Mouse (Mus musculus) retina, postnatal 7 days (tissue): Measurements from ENCODE around the gene Ubqlnl.
A peak's percentile ranks its signal among the peaks of the same experiment; 100 is the strongest.

ENCODE experiments used
- DNase-seq: peaks from one replicate; pipeline ENCODE4 v3.0.0-alpha.2; 2012; ENCODE audit warnings: low read depth, low spot score

Ubqlnl gene

GRCm38 (mm10) chr7:104150456-104150855, at the start of gene Ubqlnl:
Gene Ubqlnl, minus strand, starts transcription at chr7:104150556.
- no peak for DNase-seq

GRCm38 (mm10) chr7:104199822-104200221, 49.5 kb upstream of the Ubqlnl start:
- peak; percentile 25 for DNase-seq

- no peak for DNase-seq
Measured at GRCm38 (mm10) chr7:104195885-104196284, 45.5 kb upstream of the Ubqlnl start, which contains the start of gene Olfr649. Gene Olfr649, minus strand, starts transcription at chr7:104195985.

- DNase-seq = no peak
Measured at GRCm38 (mm10) chr7:104191275-104191674, 40.9 kb upstream of the Ubqlnl start.

GRCm38 (mm10) chr7:104183292-104183691, 32.9 kb upstream of the Ubqlnl start, which contains the start of gene Olfr648:
Gene Olfr648, minus strand, starts transcription at chr7:104183392.
- no peak for DNase-seq

GRCm38 (mm10) chr7:104179074-104179473, 28.7 kb upstream of the Ubqlnl start:
- DNase-seq = no peak

- no peak for DNase-seq
Measured at GRCm38 (mm10) chr7:104178422-104179054, 28.2 kb upstream of the Ubqlnl start.

GRCm38 (mm10) chr7:104175085-104175484, 24.7 kb upstream of the Ubqlnl start:
- DNase-seq = no peak

GRCm38 (mm10) chr7:104169634-104170204, 19.4 kb upstream of the Ubqlnl start:
- DNase-seq = no peak

GRCm38 (mm10) chr7:104167105-104167504, 16.7 kb upstream of the Ubqlnl start:
- DNase-seq = no peak

GRCm38 (mm10) chr7:104143179-104143578, 7.2 kb downstream of the Ubqlnl start, which contains the start of gene Ubqln3:
Gene Ubqln3, minus strand, starts transcription at chr7:104143279.
- DNase-seq = no peak

GRCm38 (mm10) chr7:104137305-104137704, 13.1 kb downstream of the Ubqlnl start, which contains the start of gene Olfr643:
Gene Olfr643, minus strand, starts transcription at chr7:104137405.
- DNase-seq = no peak

- no peak for DNase-seq
Measured at GRCm38 (mm10) chr7:104129726-104130125, 20.6 kb downstream of the Ubqlnl start, which contains the start of gene Ubqln5. Gene Ubqln5, minus strand, starts transcription at chr7:104129826.

GRCm38 (mm10) chr7:104104757-104104972, 45.7 kb downstream of the Ubqlnl start, which contains the start of gene Olfr646:
Gene Olfr646, plus strand, starts transcription at chr7:104104873.
- no peak for DNase-seq

- DNase-seq = no peak
Measured at GRCm38 (mm10) chr7:104103913-104104756, 46.2 kb downstream of the Ubqlnl start.
